Mouse (Mus musculus) heart, postnatal 0 days (tissue): Measurements from ENCODE around the gene 1110051M20Rik. TPM values are rescaled to one million over a fixed set of nuclear protein-coding genes. Genes with fewer than 3 reads are reported as not detected.

Source experiments
- ATAC-seq: fragments of 200-750 bp; cut with Nextera tagmentation; 2 replicates; pipeline ENCODE4 v1.8.0; 2017; ENCODE audit warnings: low read depth, moderate number of reproducible peaks, moderate library complexity; ENCODE audit not compliant: insufficient read depth
- DNase-seq: peaks from one replicate; pipeline ENCODE4 v3.0.0-alpha.2; 2016; ENCODE audit warnings: low spot score
- H3K27ac ChIP-seq: fragments of 300-500 bp; sonication (generic); 2 replicates; pipeline ENCODE4 v1.5.1; 2014; ENCODE audit warnings: low read depth, mild to moderate bottlenecking
- H3K27me3 ChIP-seq: fragments of 300-500 bp; sonication (generic); 2 replicates; pipeline ENCODE4 v1.6.1; 2014; ENCODE audit warnings: low read length, mixed read lengths; ENCODE audit not compliant: control insufficient read depth, insufficient read depth
- H3K36me3 ChIP-seq: fragments of 300-500 bp; sonication (generic); replicated peaks from 2 replicates; pipeline ENCODE4 v1.6.1; 2014; ENCODE audit warnings: low read length, mixed read lengths; ENCODE audit not compliant: control insufficient read depth, insufficient read depth
- H3K4me1 ChIP-seq: fragments of 300-500 bp; sonication (generic); 2 replicates; pipeline ENCODE4 v1.6.1; 2014; ENCODE audit warnings: antibody characterized with exemption; ENCODE audit not compliant: control insufficient read depth, insufficient read depth
- H3K4me2 ChIP-seq: fragments of 300-500 bp; sonication (generic); 2 replicates; pipeline ENCODE4 v1.6.1; 2014; ENCODE audit warnings: low read depth, mild to moderate bottlenecking, low read length, moderate library complexity
- H3K4me3 ChIP-seq: fragments of 300-500 bp; sonication (generic); 2 replicates; pipeline ENCODE4 v1.5.1; 2014; ENCODE audit warnings: low read depth, low read length
- H3K9ac ChIP-seq: fragments of 300-500 bp; sonication (generic); replicated peaks from 2 replicates; pipeline ENCODE4 v1.6.1; 2014; ENCODE audit warnings: low read depth, low read length, mixed read lengths
- H3K9me3 ChIP-seq: fragments of 300-500 bp; sonication (generic); replicated peaks from 2 replicates; pipeline ENCODE4 v1.6.1; 2016; ENCODE audit warnings: low read length; ENCODE audit not compliant: control insufficient read depth
- CTCF ChIP-seq: IDR thresholded peaks from 2 replicates; pipeline ENCODE4 v1.5.1; 2016; ENCODE audit warnings: antibody characterized with exemption, control low read depth, low read depth
- EP300 ChIP-seq: IDR thresholded peaks from 2 replicates; pipeline ENCODE4 v1.6.1; 2016; ENCODE audit warnings: antibody characterized with exemption, low read depth
- WGBS: fragments of 180-500 bp; shearing (Covaris S2); extraction: QIAGEN DNeasy Blood & Tissue Kit; methylation state at CpG from one replicate; pipeline ENCODE4 v1.1.7; 2014; 5-methylcytosine and 5-hydroxymethylcytosine counted together
- polyA plus RNA-seq: library from polyadenylated mRNA; unstranded; fragments of >200 nt; fragmentation: Nextera tagmentation; extraction: Ambion mirVana; gene quantifications from 2 replicates; pipeline ENCODE4 v1.2.1, GENCODE M21; 2015
- total RNA-seq: library from RNA; depleted of rRNA; stranded (reverse); fragments of >200 nt; gene quantifications from 2 replicates; pipeline ENCODE4 v1.2.3, GENCODE M21; 2014; ENCODE audit warnings: low replicate concordance

The 1110051M20Rik gene
- total and polyA plus RNA-seq, 2 experiments from 2014 or later, result 27.8 to 32.0 TPM

GRCm38 (mm10) chr2:91429915-91430599 is 14.4 kb downstream of the 1110051M20Rik start:
- WGBS, result 40% methylated on average over 9 of the region's 9 CpGs
- DNase-seq, result no peak
- H3K9me3 ChIP-seq, result no peaks in the 10 kb centered on the region
- H3K4me3 ChIP-seq, result no peak overlapping the region
- H3K9ac ChIP-seq, result no peak overlapping the region
- TF ChIP-seq CTCF, result no peak
- TF ChIP-seq EP300, result no peak
- no peaks in the 10 kb centered on the region for H3K36me3 ChIP-seq
- H3K27ac ChIP-seq, result no peak overlapping the region
- ATAC-seq, result no peak
- peaks cover 5% of the 10 kb centered on the region for H3K4me1 ChIP-seq
- no peaks in the 10 kb centered on the region for H3K27me3 ChIP-seq
- H3K4me2 ChIP-seq, result peak overlapping the region; percentile 16

- TF ChIP-seq CTCF, result no peak
- TF ChIP-seq EP300, result no peak
- no peak for ATAC-seq
- 36% methylated on average over 3 of the region's 3 CpGs for WGBS
- Histone ChIP-seq H3K9me3 (no peaks in the 10 kb centered on the region), H3K4me2 (no peak overlapping the region), H3K36me3 (no peaks in the 10 kb centered on the region), H3K4me1 (peaks cover 5% of the 10 kb centered on the region), H3K27me3 (no peaks in the 10 kb centered on the region), H3K9ac (no peak overlapping the region), H3K4me3 (no peak overlapping the region), H3K27ac (no peak overlapping the region)
- DNase-seq, result no peak
Measured at GRCm38 (mm10) chr2:91429146-91429545, 15.4 kb downstream of the 1110051M20Rik start.

GRCm38 (mm10) chr2:91426321-91426720 is 18.2 kb downstream of the 1110051M20Rik start:
- DNase-seq (no peak), ATAC-seq (no peak)
- Histone ChIP-seq H3K9me3 (no peaks in the 10 kb centered on the region), H3K27me3 (no peaks in the 10 kb centered on the region), H3K4me2 (no peak overlapping the region), H3K4me1 (peaks cover 5% of the 10 kb centered on the region), H3K4me3 (no peak overlapping the region), H3K9ac (no peak overlapping the region), H3K36me3 (0 out of 2 replicates have a peak, but pooled peaks cover 5% of the 10 kb centered on the region), H3K27ac (no peak overlapping the region)
- WGBS, result 88% methylated on average over 1 of the region's 1 CpGs
- no peak for TF ChIP-seq EP300
- no peak for TF ChIP-seq CTCF

GRCm38 (mm10) chr2:91424061-91424720 is 20.3 kb downstream of the 1110051M20Rik start:
- DNase-seq (no peak), ATAC-seq (no peak)
- Histone ChIP-seq H3K36me3 (0 out of 2 replicates have a peak, but pooled peaks cover 8% of the 10 kb centered on the region), H3K4me2 (no peak overlapping the region), H3K4me1 (no peaks in the 10 kb centered on the region; the same call in 1 of the 2 replicates), H3K27ac (no peak overlapping the region), H3K9me3 (no peaks in the 10 kb centered on the region), H3K27me3 (no peaks in the 10 kb centered on the region), H3K4me3 (no peak overlapping the region), H3K9ac (no peak overlapping the region)
- TF ChIP-seq EP300, result no peak
- WGBS, result 81% methylated on average over 7 of the region's 7 CpGs

GRCm38 (mm10) chr2:91421641-91422040 is 22.9 kb downstream of the 1110051M20Rik start:
- no peak for DNase-seq
- 93% methylated on average over 5 of the region's 5 CpGs for WGBS
- H3K9me3 ChIP-seq, result no peaks in the 10 kb centered on the region

More at GRCm38 (mm10) chr2:91421641-91422040, 22.9 kb downstream of the 1110051M20Rik start:
- no peaks in the 10 kb centered on the region for H3K27me3 ChIP-seq
- H3K4me1 ChIP-seq, result no peaks in the 10 kb centered on the region
- H3K27ac ChIP-seq, result no peak overlapping the region
- no peak for ATAC-seq
- H3K4me3 ChIP-seq, result no peak overlapping the region
- H3K9ac ChIP-seq, result no peak overlapping the region
- 0 out of 2 replicates have a peak, but pooled peaks cover 8% of the 10 kb centered on the region for H3K36me3 ChIP-seq
- H3K4me2 ChIP-seq, result no peak overlapping the region
- TF ChIP-seq CTCF, result no peak
- no peak for TF ChIP-seq EP300
